Mouse (Mus musculus) intestine, postnatal 0 days (tissue): ENCODE measurements around the gene Olfr1487. TPM values are rescaled to one million over a fixed set of nuclear protein-coding genes. Genes with fewer than 3 reads are reported as not detected.
"Not testable (repeated sequence)": the region's sequence is repeated elsewhere in the genome, so short reads cannot be mapped to it uniquely, and the experiment has no call there.

ENCODE experiments used
- ATAC-seq: fragments of 200-750 bp; cut with Nextera tagmentation; 2 replicates; pipeline ENCODE4 v1.8.0; 2017; ENCODE audit warnings: mild to moderate bottlenecking, moderate TSS enrichment, moderate library complexity
- H3K27ac ChIP-seq: fragments of 300-500 bp; sonication (generic); 2 replicates; pipeline ENCODE4 v1.5.1; 2014; ENCODE audit warnings: mild to moderate bottlenecking, low read depth, low read length, moderate library complexity
- H3K27me3 ChIP-seq: fragments of 300-500 bp; sonication (generic); replicated peaks from 2 replicates; pipeline ENCODE4 v1.6.1; 2014; ENCODE audit warnings: low read length, mixed read lengths; ENCODE audit not compliant: control insufficient read depth, insufficient read depth
- H3K36me3 ChIP-seq: fragments of 300-500 bp; sonication (generic); 2 replicates; pipeline ENCODE4 v1.6.1; 2014; ENCODE audit warnings: mild to moderate bottlenecking, moderate library complexity; ENCODE audit not compliant: control insufficient read depth, insufficient read depth
- H3K4me1 ChIP-seq: fragments of 300-500 bp; sonication (generic); replicated peaks from 2 replicates; pipeline ENCODE4 v1.6.1; 2014; ENCODE audit warnings: antibody characterized with exemption, low read length, mixed read lengths; ENCODE audit not compliant: control insufficient read depth, insufficient read depth
- H3K4me2 ChIP-seq: fragments of 300-500 bp; sonication (generic); replicated peaks from 2 replicates; pipeline ENCODE4 v1.6.1; 2014; ENCODE audit warnings: low read depth, mild to moderate bottlenecking, moderate library complexity
- H3K4me3 ChIP-seq: fragments of 300-500 bp; sonication (generic); 2 replicates; pipeline ENCODE4 v1.5.1; 2014; ENCODE audit warnings: low read depth, low read length
- H3K9ac ChIP-seq: fragments of 300-500 bp; sonication (generic); 2 replicates; pipeline ENCODE4 v1.6.1; 2014; ENCODE audit warnings: mild to moderate bottlenecking, low read depth, low read length
- H3K9me3 ChIP-seq: fragments of 300-500 bp; sonication (generic); 2 replicates; pipeline ENCODE4 v1.6.1; 2016; ENCODE audit warnings: mixed run types; ENCODE audit not compliant: control insufficient read depth
- CTCF ChIP-seq: sonication (generic); IDR thresholded peaks from 2 replicates; pipeline ENCODE4 v1.5.1; 2016; ENCODE audit warnings: low read depth, mild to moderate bottlenecking, control low read depth, antibody characterized with exemption, moderate library complexity
- WGBS: fragments of 180-500 bp; shearing (Covaris S2); extraction: QIAGEN DNeasy Blood & Tissue Kit; methylation state at CpG from one replicate; pipeline ENCODE4 v1.1.7; 2014; 5-methylcytosine and 5-hydroxymethylcytosine counted together
- microRNA-seq: library from miRNA; unstranded; fragments of <30 nt; microRNA quantifications from one replicate; pipeline ENCODE4, GENCODE M21; 2016
- polyA plus RNA-seq: library from polyadenylated mRNA; unstranded; fragments of >200 nt; fragmentation: Nextera tagmentation; extraction: Ambion mirVana; gene quantifications from 2 replicates; pipeline ENCODE4 v1.2.1, GENCODE M21; 2015

Olfr1487 gene
- not detected in 2 replicates for polyA plus RNA-seq

GRCm38 (mm10) chr19:13617075-13617474 lies at the start of gene Olfr1487:
Olfr1487 (plus strand) TSS chr19:13617375.
- not testable (repeated sequence) for ATAC-seq, H3K27ac ChIP-seq, H3K4me3 ChIP-seq, H3K36me3 ChIP-seq, H3K9ac ChIP-seq, H3K9me3 ChIP-seq, H3K4me1 ChIP-seq, H3K4me2 ChIP-seq, H3K27me3 ChIP-seq
- 86% methylated on average over 2 of the region's 2 CpGs for WGBS

- ATAC-seq, result no peak
- H3K4me1 ChIP-seq, result no peaks in the 10 kb centered on the region
- H3K9ac ChIP-seq, result no peak within 1 kb of the TSS
- no peak within 1 kb of the TSS for H3K4me2 ChIP-seq
- no peaks in the 10 kb centered on the region for H3K9me3 ChIP-seq
- no peak within 1 kb of the TSS for H3K4me3 ChIP-seq
- H3K27me3 ChIP-seq, result no peaks in the 10 kb centered on the region
- no peak within 1 kb of the TSS for H3K27ac ChIP-seq
- TF ChIP-seq CTCF, result no peak
- no peaks in the 10 kb centered on the region for H3K36me3 ChIP-seq
- 85% methylated on average over 1 of the region's 1 CpGs for WGBS
Measured at GRCm38 (mm10) chr19:13583211-13583610, 34.0 kb upstream of the Olfr1487 start, which contains the start of gene Olfr1484. Olfr1484 (plus strand) TSS chr19:13583511.

GRCm38 (mm10) chr19:13631321-13631720 lies 14.1 kb downstream of the Olfr1487 start, which contains the start of gene Olfr1489:
Olfr1489 (plus strand) TSS chr19:13631621.
- Histone ChIP-seq H3K4me2 (no peak within 1 kb of the TSS), H3K4me1 (no peaks in the 10 kb centered on the region), H3K4me3 (no peak within 1 kb of the TSS), H3K27me3 (no peaks in the 10 kb centered on the region), H3K36me3 (no peaks in the 10 kb centered on the region), H3K9ac (no peak within 1 kb of the TSS), H3K27ac (no peak within 1 kb of the TSS), H3K9me3 (no peaks in the 10 kb centered on the region)
- 85% methylated on average over 1 of the region's 1 CpGs for WGBS
- no peak for ATAC-seq
- no peak for TF ChIP-seq CTCF

GRCm38 (mm10) chr19:13650791-13651190 lies 33.6 kb downstream of the Olfr1487 start, which contains the start of gene Olfr1490:
Olfr1490 (plus strand) TSS chr19:13651091.
- no peak within 1 kb of the TSS for H3K27ac ChIP-seq
- no peaks in the 10 kb centered on the region for H3K27me3 ChIP-seq

More at GRCm38 (mm10) chr19:13650791-13651190, 33.6 kb downstream of the Olfr1487 start, which contains the start of gene Olfr1490:
- ATAC-seq, result no peak
- no peak within 1 kb of the TSS for H3K4me3 ChIP-seq
- no peak within 1 kb of the TSS for H3K9ac ChIP-seq
- H3K9me3 ChIP-seq, result no peaks in the 10 kb centered on the region
- no peaks in the 10 kb centered on the region for H3K36me3 ChIP-seq
- H3K4me1 ChIP-seq, result no peaks in the 10 kb centered on the region
- no peak within 1 kb of the TSS for H3K4me2 ChIP-seq
- WGBS, result 57% methylated on average over 1 of the region's 1 CpGs
- no peak for TF ChIP-seq CTCF

Small RNAs within 50 kb of the gene (microRNA-seq; reads per million reads assigned to microRNA genes)
- not detected for gene Gm22323
- not detected for gene Gm23931

Other genes starting within 250 kb of the Olfr1487 start
- not detected in 2 replicates for gene Olfr1469, start 209.5 kb upstream of the Olfr1487 start, polyA plus RNA-seq
- not detected in 2 replicates for gene Olfr1471, start 174.0 kb upstream of the Olfr1487 start, polyA plus RNA-seq
- not detected in 2 replicates for gene Olfr1472, start 161.3 kb upstream of the Olfr1487 start, polyA plus RNA-seq
- gene Olfr1474, start 147.8 kb upstream of the Olfr1487 start, polyA plus RNA-seq, result not detected in 2 replicates
- gene Olfr1475, start 137.2 kb upstream of the Olfr1487 start, polyA plus RNA-seq, result not detected in 2 replicates
- not detected in 2 replicates for gene Olfr1477, start 116.8 kb upstream of the Olfr1487 start, polyA plus RNA-seq
- gene Olfr1480, start 89.5 kb upstream of the Olfr1487 start, polyA plus RNA-seq, result not detected in 2 replicates
- not detected in 2 replicates for gene Olfr1484, start 33.9 kb upstream of the Olfr1487 start, polyA plus RNA-seq
- gene Olfr1489, start 14.2 kb downstream of the Olfr1487 start, polyA plus RNA-seq, result not detected in 2 replicates
- gene Olfr1490, start 33.7 kb downstream of the Olfr1487 start, polyA plus RNA-seq, result not detected in 2 replicates
- gene Olfr1491, start 79.9 kb downstream of the Olfr1487 start, polyA plus RNA-seq, result not detected in 2 replicates
- gene Olfr1493-ps1, start 105.9 kb downstream of the Olfr1487 start, polyA plus RNA-seq, result not detected in 2 replicates
- gene Olfr1494, start 122.4 kb downstream of the Olfr1487 start, polyA plus RNA-seq, result not detected in 2 replicates
- gene Olfr1495, start 147.2 kb downstream of the Olfr1487 start, polyA plus RNA-seq, result not detected in 2 replicates
- not detected in 2 replicates for gene Olfr1496, start 160.5 kb downstream of the Olfr1487 start, polyA plus RNA-seq
- not detected in 2 replicates for gene Olfr1497, start 180.8 kb downstream of the Olfr1487 start, polyA plus RNA-seq
- not detected in 2 replicates for gene Olfr1499, start 202.1 kb downstream of the Olfr1487 start, polyA plus RNA-seq
- not detected in 2 replicates for gene Olfr1500, start 213.1 kb downstream of the Olfr1487 start, polyA plus RNA-seq
- not detected in 2 replicates for gene Olfr1501, start 233.3 kb downstream of the Olfr1487 start, polyA plus RNA-seq
- gene Olfr1502, start 244.4 kb downstream of the Olfr1487 start, polyA plus RNA-seq, result not detected in 2 replicates